Mouse (Mus musculus) spleen, adult 2 months (tissue): Measurements from ENCODE around the gene Gm49425.

ENCODE experiments used
- CTCF ChIP-seq: fragments of 200-500 bp; IDR thresholded peaks from 2 replicates; pipeline ENCODE4 v1.5.1; 2011; ENCODE audit warnings: mild to moderate bottlenecking, inconsistent platforms; ENCODE audit not compliant: insufficient read depth, insufficient read length, insufficient replicate concordance; ENCODE audit errors: extremely low read depth
- POLR2A ChIP-seq: fragments of 200-500 bp; IDR thresholded peaks from 2 replicates; pipeline ENCODE4 v1.6.1; 2011; ENCODE audit warnings: low read depth, low read length, inconsistent platforms

DNA sequence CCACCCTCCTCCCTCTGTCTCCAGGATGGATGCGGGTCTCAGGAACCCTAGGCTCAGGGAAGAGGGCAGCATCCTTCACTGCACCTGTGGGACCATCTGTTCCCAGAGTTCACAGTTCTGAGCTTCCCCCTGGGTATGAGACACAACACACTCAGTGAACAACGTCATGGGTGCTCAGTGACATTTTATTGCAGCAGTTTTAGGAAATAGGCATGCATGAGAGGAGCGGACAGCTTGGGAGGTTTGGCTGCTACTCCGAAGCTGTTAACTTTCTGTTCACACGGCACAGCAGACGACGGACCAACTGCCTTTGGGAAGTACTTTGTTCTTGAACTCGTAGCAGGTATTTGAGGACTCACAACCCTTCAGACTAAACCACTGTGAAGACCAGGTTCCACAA lies 35.1 kb upstream of the Gm49425 start:
- no peak for TF ChIP-seq CTCF
- TF ChIP-seq POLR2A: no peak
